Mouse (Mus musculus): Measurements from ENCODE around the gene Tbc1d5. TPM values are rescaled to one million over a fixed set of nuclear protein-coding genes. Genes with fewer than 3 reads are reported as not detected.

Gene Tbc1d5
- polyA plus RNA-seq, 1 experiment, result 11.6 TPM

DNA sequence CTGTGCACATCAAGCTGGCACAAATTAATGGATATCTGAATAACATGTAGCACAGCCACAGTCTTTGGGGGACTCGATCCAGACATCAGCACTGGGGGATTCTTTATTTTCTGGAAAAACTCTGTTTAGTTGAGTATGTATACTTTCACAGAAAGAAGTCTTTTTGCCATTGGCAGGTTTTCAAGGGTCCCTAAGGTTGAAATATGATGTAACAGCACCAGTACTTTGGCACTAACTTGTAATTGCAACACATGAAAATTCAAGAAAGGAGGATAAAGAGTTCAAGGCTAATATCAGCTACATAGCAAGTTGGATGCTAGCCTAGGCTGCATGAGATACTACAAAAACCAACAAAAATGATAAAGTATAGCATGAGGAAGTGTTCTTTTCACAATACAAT lies 12.2 kb upstream of the Tbc1d5 start:
- Histone ChIP-seq H3K4me1 (ENCODE audit: control insufficient read depth, insufficient read depth, low read length) (no peaks in the 10 kb centered on the region), H3K4me3 (replicated peaks; ENCODE audit: extremely low read depth, low read depth, low read length) (no peak overlapping the region)
- DNase-seq, result no peak
- 91% methylated on average over 1 of the region's 1 CpGs for WGBS
- TF ChIP-seq CTCF (IDR thresholded peaks at IDR 0.05; ENCODE audit: insufficient read depth, low read length) (no peak), POLR2A (IDR thresholded peaks at IDR 0.05; ENCODE audit: borderline replicate concordance, extremely low read depth, low read depth, low read length) (no peak)

DNA sequence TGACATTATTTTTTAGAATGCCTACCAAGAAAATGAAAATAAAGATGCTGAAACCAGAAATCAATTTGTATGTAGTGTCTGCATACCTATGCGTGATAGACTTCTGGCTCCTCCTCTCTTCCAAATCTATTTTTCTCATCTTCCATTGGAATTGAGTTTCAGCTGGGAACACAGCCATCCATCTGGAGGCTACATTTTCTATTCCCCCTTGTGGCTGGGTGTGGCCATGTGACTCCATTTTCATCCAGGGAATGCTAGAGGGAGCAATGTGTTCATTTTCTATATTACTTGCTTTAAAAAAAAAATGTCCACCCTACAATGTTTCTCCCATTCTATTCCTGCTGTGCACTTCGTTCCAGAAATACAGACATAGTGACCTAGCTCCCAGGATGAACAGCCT lies 3.6 kb upstream of the Tbc1d5 start:
- no peak for DNase-seq
- Histone ChIP-seq H3K4me1 (ENCODE audit: control insufficient read depth, insufficient read depth, low read length) (peaks cover 6% of the 10 kb centered on the region), H3K4me3 (replicated peaks; ENCODE audit: extremely low read depth, low read depth, low read length) (no peak overlapping the region)
- TF ChIP-seq POLR2A (IDR thresholded peaks at IDR 0.05; ENCODE audit: borderline replicate concordance, extremely low read depth, low read depth, low read length), result no peak
- TF ChIP-seq CTCF (IDR thresholded peaks at IDR 0.05; ENCODE audit: insufficient read depth, low read length), result no peak
- WGBS, result 82% methylated on average over 2 of the region's 2 CpGs

DNA sequence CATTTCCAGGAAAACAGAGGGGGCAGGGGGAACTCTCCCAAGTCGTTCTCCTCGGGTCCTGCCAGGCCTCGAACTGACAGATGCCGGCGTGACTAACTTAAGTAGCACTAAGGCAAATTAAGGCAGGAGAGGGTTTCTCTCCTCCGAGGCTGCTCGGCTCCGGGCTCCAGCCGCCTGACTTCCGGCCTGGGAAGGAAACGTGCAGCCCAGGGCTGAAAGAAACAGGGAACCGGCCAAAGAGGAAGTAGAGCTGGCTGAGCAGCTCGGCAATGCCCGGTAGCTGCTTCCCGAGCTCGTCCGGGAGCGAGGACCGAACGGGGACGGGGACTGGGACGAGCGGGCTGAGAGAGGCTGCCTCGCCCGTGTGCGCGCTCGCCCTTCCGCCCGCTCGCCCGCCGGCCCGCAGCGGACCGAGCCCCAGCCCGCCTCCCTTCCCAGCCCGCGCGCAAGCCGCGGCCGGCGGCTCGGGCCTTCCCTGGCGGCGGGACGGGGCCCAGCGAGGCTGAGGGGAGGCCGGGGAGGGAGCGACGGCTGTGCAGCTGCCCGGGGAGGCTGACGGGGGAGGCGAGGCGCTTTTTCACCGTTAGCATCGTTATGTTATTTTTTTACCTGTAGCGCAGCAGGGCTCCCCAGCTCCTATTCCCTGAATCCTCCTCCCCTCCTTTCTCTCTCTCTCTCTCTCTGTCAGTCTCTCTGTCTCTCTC lies 509 bp downstream of the Tbc1d5 start:
- peak; percentile 86 for TF ChIP-seq POLR2A (IDR thresholded peaks at IDR 0.05; ENCODE audit: borderline replicate concordance, extremely low read depth, low read depth, low read length)
- no peak for TF ChIP-seq CTCF (IDR thresholded peaks at IDR 0.05; ENCODE audit: insufficient read depth, low read length)
- peak; percentile 66 for DNase-seq
- WGBS, result 1% methylated on average over 59 of the region's 59 CpGs
- Histone ChIP-seq H3K4me3 (replicated peaks; ENCODE audit: extremely low read depth, low read depth, low read length) (peak overlapping the region; percentile 90), H3K4me1 (ENCODE audit: control insufficient read depth, insufficient read depth, low read length) (peaks cover 8% of the 10 kb centered on the region)

DNA sequence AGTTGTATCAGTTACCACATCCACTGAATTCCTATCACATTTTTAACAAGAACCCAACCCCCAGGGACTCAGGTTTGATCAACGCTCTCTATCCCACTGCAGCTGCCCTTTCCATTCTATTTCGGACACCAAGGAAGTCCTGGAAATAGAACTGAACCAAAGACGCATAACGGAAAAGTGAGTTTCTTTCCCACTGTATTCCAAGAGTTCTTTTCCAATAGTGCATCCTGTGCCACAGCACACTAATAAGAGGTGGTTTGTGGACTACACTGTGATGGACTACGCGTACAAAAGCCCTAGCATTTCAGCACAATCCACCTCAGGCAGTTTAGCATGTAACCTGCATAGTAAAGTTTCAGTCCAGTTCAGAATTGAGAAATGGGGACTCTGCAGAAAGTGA lies 1.2 kb downstream of the Tbc1d5 start:
- H3K4me1 ChIP-seq (ENCODE audit: control insufficient read depth, insufficient read depth, low read length), result peaks cover 8% of the 10 kb centered on the region
- peak; percentile 12 for DNase-seq
- 18% methylated on average over 6 of the region's 6 CpGs for WGBS
- TF ChIP-seq CTCF (IDR thresholded peaks at IDR 0.05; ENCODE audit: insufficient read depth, low read length) (no peak), POLR2A (IDR thresholded peaks at IDR 0.05; ENCODE audit: borderline replicate concordance, extremely low read depth, low read depth, low read length) (no peak)
- peak overlapping the region; percentile 90 for H3K4me3 ChIP-seq (replicated peaks; ENCODE audit: extremely low read depth, low read depth, low read length)

DNA sequence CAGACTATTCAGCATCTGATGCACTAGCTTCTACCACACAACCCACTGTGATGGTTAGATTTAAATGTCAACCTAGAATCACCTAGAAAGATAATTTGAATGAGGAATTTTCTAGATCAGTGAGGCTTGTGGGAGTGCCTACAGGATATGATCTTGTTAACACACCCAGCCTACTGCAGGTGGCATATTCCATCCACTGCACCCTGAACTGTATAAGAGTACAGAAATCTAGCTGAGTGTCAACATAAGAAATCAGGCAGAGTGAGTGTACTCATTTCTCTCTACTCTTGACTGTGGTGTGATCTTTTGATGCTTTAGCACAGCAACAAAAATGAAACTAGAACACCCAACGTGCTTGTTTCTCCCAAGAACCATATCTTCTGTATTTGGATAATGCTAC lies 6.8 kb downstream of the Tbc1d5 start:
- no peak overlapping the region for H3K4me3 ChIP-seq (replicated peaks; ENCODE audit: extremely low read depth, low read depth, low read length)
- WGBS, result 61% methylated on average over 1 of the region's 1 CpGs

DNA sequence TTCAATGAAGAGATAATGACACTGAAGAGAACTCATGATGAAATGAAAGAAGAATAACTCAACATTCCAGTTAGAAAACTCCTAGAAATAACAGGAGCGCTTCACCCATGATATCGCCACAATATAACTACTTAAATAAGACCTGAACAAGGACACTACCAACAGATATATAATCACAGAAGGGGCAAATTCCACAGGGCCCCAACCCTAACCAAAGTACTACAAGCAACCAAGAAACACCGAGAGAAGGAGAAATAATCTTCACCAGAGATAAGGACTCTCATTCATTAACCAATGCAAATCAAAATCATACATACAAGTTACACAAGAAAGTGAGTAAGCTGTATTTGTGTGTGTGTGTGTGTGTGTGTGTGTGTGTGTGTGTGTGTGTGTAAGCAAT lies 7.6 kb downstream of the Tbc1d5 start:
- Histone ChIP-seq H3K4me3 (replicated peaks; ENCODE audit: extremely low read depth, low read depth, low read length) (no peak overlapping the region), H3K4me1 (ENCODE audit: control insufficient read depth, insufficient read depth, low read length) (no peaks in the 10 kb centered on the region)
- no peak for DNase-seq
- TF ChIP-seq CTCF (IDR thresholded peaks at IDR 0.05; ENCODE audit: insufficient read depth, low read length) (no peak), POLR2A (IDR thresholded peaks at IDR 0.05; ENCODE audit: borderline replicate concordance, extremely low read depth, low read depth, low read length) (no peak)
- 90% methylated on average over 3 of the region's 3 CpGs for WGBS

More for the DNA sequence above, 6.8 kb downstream of the Tbc1d5 start:
- no peak for DNase-seq
- H3K4me1 ChIP-seq (ENCODE audit: control insufficient read depth, insufficient read depth, low read length), result no peaks in the 10 kb centered on the region
- TF ChIP-seq CTCF (IDR thresholded peaks at IDR 0.05; ENCODE audit: insufficient read depth, low read length) (no peak), POLR2A (IDR thresholded peaks at IDR 0.05; ENCODE audit: borderline replicate concordance, extremely low read depth, low read depth, low read length) (no peak)

DNA sequence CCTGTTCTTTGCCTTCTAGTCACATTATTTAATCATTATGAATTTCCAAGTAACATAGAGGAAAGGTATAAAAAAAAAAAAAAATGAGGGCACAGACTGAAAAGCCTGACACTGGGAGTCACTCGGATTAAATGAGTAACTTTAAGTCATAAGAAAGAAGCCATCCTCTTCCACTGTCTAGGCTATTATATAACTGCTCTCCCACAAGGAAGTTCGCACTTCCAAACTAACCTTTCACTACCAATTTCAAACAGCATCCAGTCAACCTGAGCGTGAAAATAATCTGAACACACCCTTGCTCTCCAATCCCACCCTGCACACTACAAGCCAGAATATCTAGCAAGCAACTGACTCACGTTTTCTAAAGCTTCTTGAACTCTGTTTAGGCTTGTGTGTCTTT lies 9.2 kb downstream of the Tbc1d5 start:
- WGBS, result 67% methylated on average over 4 of the region's 4 CpGs
- no peaks in the 10 kb centered on the region for H3K4me1 ChIP-seq (ENCODE audit: control insufficient read depth, insufficient read depth, low read length)
- no peak for DNase-seq
- no peak for TF ChIP-seq POLR2A (IDR thresholded peaks at IDR 0.05; ENCODE audit: borderline replicate concordance, extremely low read depth, low read depth, low read length)
- TF ChIP-seq CTCF (IDR thresholded peaks at IDR 0.05; ENCODE audit: insufficient read depth, low read length), result no peak
- no peak overlapping the region for H3K4me3 ChIP-seq (replicated peaks; ENCODE audit: extremely low read depth, low read depth, low read length)

DNA sequence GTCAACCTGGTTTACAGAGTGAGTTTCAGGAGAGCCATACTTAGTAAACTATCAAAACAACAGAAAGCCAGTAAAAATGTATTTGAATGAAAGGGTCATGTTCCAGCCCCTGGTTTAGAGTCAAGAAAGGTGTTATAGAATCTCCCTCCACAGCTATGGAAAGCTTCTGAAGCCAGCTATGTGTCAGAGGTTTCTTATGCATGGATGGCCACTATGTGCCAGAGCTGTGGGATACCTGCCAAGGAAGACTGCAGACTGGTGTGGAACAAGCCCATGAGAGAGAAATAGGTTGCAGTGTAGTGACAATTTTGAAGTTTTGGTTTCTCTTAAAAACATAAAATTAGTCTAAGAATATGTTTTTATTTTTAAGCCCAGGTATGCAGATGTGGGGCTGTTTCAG lies 16.8 kb downstream of the Tbc1d5 start:
- DNase-seq, result no peak
- H3K4me3 ChIP-seq (replicated peaks; ENCODE audit: extremely low read depth, low read depth, low read length), result no peak overlapping the region
- TF ChIP-seq CTCF (IDR thresholded peaks at IDR 0.05; ENCODE audit: insufficient read depth, low read length), result no peak
- TF ChIP-seq POLR2A (IDR thresholded peaks at IDR 0.05; ENCODE audit: borderline replicate concordance, extremely low read depth, low read depth, low read length), result no peak
- H3K4me1 ChIP-seq (ENCODE audit: control insufficient read depth, insufficient read depth, low read length), result 0 out of 2 replicates have a peak, but pooled peaks cover 2% of the 10 kb centered on the region

DNA sequence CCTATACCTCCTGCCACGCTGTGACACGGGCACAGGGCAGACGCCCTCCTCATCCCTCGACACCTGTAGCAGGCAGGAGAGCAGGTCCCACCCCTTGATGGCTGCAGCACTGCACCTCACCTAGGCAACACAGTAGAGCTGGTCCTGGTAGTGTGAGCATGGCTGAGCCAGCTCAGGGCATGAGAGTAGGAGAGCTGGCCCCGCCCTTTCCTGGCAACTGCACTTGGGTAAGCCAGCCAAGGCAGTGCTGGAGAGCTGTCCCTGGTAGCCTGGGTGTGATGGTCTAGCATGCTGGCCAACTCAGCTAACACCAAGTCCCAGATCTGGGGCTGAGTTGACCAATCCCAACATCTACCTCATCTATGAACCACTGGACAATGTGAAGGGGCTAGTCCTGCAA lies 19.9 kb downstream of the Tbc1d5 start:
- 0 out of 2 replicates have a peak, but pooled peaks cover 2% of the 10 kb centered on the region for H3K4me1 ChIP-seq (ENCODE audit: control insufficient read depth, insufficient read depth, low read length)
- no peak for TF ChIP-seq POLR2A (IDR thresholded peaks at IDR 0.05; ENCODE audit: borderline replicate concordance, extremely low read depth, low read depth, low read length)
- TF ChIP-seq CTCF (IDR thresholded peaks at IDR 0.05; ENCODE audit: insufficient read depth, low read length), result no peak
- DNase-seq, result no peak
- no peak overlapping the region for H3K4me3 ChIP-seq (replicated peaks; ENCODE audit: extremely low read depth, low read depth, low read length)
- WGBS, result 92% methylated on average over 5 of the region's 5 CpGs

DNA sequence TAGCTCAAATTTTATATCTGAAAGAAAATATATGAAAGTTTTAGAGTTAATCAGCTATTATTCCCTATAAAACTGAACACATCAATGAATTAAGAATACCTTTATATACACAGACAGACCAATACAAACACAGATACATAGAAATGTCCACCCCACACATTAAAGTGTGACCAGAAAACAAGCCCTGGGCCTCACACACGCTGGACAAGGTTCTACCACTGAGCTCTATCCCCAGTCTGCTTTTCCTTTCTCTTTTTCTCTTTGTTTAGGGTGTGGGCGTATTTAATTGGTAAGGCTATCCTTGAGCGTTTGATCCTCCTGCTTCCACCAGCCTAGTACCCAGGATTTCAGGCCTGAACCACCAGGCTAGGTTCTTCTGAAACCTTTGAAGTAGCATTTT lies 28.2 kb downstream of the Tbc1d5 start:
- 68% methylated on average over 3 of the region's 3 CpGs for WGBS

More for the DNA sequence above, 28.2 kb downstream of the Tbc1d5 start:
- Histone ChIP-seq H3K4me1 (ENCODE audit: control insufficient read depth, insufficient read depth, low read length) (no peaks in the 10 kb centered on the region), H3K4me3 (replicated peaks; ENCODE audit: extremely low read depth, low read depth, low read length) (no peak overlapping the region)
- no peak for DNase-seq
- TF ChIP-seq POLR2A (IDR thresholded peaks at IDR 0.05; ENCODE audit: borderline replicate concordance, extremely low read depth, low read depth, low read length) (no peak), CTCF (IDR thresholded peaks at IDR 0.05; ENCODE audit: insufficient read depth, low read length) (no peak)

Data from lung, adult 2 months (tissue).